Mouse (Mus musculus) thymus, postnatal 25 days (tissue): ENCODE measurements around the gene Steap3.
"Not testable (repeated sequence)": the region's sequence is repeated elsewhere in the genome, so short reads cannot be mapped to it uniquely, and the experiment has no call there.

Experiments
- DNase-seq: peaks from one replicate; pipeline ENCODE4 v3.0.0; 2022

Steap3 gene

DNA sequence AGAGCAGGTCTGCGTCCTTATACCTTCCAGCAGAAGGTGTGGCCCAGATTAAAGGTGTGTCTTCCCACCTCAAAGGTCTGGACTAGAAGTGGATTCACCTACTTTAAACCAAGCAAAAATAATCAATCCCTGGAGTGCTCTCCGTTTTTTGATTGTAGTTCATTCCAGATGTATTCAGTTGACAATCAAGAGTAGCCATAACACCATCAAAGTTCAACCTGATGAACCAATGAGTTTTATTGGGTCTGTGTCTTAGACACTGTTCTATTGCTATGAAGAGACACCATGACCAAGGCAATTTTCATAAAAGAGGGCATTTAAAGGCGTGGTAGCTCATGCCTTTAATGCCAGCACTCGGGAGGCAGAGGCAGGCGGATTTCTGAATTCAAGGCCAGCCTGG is at the start of gene Steap3:
Gene Steap3 (minus strand): TSS at position 101 of the 400 bp plus-strand sequence.
- DNase-seq: no peak

DNA sequence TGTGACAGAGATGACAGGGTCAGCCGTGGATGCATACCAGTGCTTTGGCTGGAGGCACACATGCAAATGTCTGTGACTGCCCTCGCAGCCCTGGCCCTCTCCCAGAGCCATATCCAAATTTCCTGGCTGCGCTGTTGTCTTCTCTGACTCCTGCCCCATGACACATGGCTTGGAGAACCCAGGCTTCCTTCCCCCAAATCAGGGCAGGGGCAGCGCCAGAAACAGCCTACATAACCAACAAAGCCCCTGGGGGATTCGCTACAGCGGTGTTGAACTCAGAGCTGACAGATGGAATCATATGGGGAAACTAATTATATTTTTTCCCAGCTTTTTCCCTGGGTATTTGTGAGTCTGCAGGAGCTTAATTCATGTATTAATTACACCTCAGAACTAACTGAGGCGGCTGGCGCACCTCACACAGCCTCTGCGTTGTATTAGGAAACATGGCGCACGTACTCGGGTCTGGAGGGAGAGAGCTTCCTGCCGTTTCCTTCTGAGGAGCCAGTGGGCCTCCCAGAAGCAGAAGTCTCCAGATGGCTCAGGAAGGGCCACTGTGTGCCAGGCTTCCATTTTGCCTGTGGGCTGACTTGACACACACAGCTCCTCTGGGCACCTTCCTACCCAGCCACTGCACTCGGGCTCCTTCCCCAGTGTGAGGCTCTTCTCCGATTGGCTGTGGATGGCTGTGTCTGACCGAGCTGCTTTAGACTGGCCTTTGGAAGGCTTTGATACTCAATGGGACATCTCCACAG is 48.9 kb upstream of the Steap3 start:
- no peak for DNase-seq

DNA sequence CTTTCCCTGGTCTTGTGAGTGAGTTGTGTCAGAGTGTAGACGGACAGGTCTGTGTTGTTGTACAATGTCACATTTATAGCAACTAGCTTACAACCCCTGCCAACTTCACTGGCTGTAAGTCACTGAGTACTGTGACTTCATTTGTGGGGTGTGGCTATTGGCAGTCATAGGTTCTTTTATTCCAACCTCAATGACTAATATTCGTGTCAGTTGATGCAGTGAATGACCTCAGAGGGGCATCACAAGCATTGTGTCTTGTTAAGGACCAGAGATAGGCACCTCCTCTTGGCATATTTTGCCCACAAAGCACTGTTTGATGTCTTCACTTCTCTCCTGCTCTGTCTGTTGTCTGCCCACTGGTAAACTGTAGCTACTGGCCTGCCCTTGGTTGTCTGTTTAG is 33.3 kb upstream of the Steap3 start:
- DNase-seq: no peak

DNA sequence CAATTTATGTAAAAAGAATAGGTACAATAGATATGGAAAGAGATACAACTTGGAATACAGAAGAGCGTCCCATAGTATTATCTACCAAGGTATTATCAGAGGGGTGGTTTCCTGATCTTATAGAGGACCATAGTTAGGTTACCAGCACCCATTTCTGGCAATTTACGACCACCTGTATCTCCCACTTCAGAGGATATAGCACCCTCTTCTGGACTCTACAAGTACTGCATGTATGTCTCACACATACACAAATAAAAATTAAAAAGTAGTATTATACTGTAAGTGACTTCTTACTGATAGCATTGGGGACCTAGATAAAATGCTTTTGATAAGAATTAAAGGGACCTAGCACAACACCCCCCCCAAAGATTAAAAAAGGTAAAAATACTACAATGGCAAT is 24.4 kb upstream of the Steap3 start:
- no peak for DNase-seq

- no peak for DNase-seq
Observed at GRCm38 (mm10) chr1:120293803-120294202, 21.3 kb upstream of the Steap3 start.

GRCm38 (mm10) chr1:120291709-120292108 is 19.2 kb upstream of the Steap3 start:
- DNase-seq: no peak

GRCm38 (mm10) chr1:120289843-120290242 is 17.3 kb upstream of the Steap3 start:
- no peak for DNase-seq

DNA sequence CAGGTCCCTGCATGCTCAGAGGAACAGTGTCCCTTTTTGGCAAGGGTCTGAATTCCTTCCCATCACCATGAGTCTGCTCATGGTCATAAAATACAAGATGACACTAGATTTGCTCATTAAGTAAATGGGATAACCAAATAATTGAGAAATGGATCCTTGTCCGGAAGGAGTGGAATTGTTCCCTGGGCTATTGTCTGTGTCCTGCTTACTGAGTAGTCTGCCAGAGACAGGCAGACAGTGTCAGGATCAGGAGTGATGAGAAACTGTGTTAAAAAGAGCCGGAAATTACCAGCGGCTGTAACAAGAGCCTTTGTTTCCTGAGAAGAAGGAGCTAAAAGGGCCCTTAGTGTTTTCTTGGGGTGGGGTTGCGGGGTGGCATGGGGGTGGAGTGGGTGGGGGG is 15.2 kb upstream of the Steap3 start:
- no peak for DNase-seq

- DNase-seq: not testable (repeated sequence)
Observed at GRCm38 (mm10) chr1:120276058-120276457, 3.6 kb upstream of the Steap3 start.

DNA sequence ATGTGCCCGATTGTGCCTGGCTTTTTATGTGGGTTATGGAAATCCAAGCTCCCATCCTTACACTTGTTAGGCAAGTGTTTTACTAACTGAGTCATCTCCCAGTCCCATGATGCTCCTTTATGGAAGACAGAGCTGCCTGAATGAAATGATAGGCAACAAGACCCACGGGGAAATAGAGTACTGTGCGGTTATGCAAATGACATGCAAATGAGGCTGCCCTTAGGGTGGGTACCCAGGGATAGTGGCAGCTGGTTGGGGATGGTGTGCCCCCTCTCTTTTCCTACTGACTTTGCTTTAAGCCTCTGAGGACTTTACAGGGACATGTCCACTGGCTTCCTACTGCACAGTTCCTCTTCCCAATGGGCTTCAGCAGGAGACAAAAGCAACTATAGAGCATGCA is 2.7 kb upstream of the Steap3 start:
- DNase-seq: no peak

- no peak for DNase-seq
Observed at GRCm38 (mm10) chr1:120270882-120271281, 1.6 kb downstream of the Steap3 start.

- no peak for DNase-seq
Observed at GRCm38 (mm10) chr1:120270115-120270514, 2.4 kb downstream of the Steap3 start.

DNA sequence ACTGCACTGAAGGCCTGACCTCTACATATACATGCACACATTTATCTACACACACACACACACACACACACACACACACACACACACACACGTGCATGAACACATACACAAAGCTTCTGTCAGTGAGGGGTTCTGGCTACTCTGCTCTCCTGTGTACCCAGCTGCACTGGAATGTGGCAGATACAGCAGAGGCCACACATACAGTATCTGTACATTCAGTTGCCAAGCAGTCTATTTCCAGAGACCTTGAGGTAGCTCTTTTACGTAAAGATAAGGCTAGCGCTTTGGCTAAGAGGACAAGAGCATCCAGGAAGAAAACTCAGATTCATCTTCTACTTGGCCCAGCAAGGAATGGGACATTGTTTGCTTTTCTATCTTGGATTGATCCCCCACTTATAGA is 4.9 kb downstream of the Steap3 start:
- no peak for DNase-seq

GRCm38 (mm10) chr1:120266460-120266859 is 6.0 kb downstream of the Steap3 start:
- no peak for DNase-seq

- peak; percentile 59 for DNase-seq
Observed at GRCm38 (mm10) chr1:120264861-120265686, 7.4 kb downstream of the Steap3 start.

DNA sequence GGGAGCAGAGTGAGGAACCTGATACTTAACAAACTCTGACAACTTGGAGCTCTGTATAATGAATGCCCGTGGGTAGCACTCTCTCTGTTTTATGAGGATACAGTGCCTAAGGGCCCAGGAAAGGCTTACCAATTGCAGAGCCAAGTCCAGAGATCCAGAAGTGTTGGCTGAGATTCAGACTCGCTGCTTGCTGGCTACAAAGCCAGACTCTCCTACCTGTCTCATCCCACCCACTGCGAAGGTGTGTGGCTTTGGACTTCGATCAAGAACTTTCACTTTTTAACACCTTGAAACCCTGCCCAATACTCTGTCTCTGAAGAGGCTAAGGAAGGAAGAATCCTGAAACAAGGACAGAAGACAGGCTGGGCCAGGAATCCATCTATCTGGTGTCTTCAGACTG is 9.3 kb downstream of the Steap3 start:
- no peak for DNase-seq

DNA sequence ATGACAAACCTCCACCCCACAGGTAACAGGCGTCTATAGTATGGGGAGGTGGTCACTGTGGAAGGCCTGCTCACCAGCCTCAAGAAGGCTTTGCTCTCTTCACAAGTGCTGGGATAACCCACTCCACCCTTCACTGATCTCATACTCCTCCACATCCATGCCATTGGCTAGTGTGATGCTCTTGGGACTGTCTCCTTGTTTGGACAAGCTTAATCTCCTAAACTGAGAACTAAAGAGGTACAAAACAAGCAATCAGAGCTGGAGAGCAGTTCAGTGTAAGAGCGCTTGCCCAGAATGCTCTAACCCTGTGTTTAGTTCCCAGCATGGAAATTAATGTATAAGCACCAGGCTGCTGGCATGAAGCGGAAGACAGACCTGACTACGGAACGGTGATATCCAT is 11.3 kb downstream of the Steap3 start:
- no peak for DNase-seq

GRCm38 (mm10) chr1:120259249-120259648 is 13.3 kb downstream of the Steap3 start:
- DNase-seq: no peak

GRCm38 (mm10) chr1:120258744-120259143 is 13.8 kb downstream of the Steap3 start:
- DNase-seq: no peak

- DNase-seq: no peak
Observed at GRCm38 (mm10) chr1:120258245-120258644, 14.3 kb downstream of the Steap3 start.

DNA sequence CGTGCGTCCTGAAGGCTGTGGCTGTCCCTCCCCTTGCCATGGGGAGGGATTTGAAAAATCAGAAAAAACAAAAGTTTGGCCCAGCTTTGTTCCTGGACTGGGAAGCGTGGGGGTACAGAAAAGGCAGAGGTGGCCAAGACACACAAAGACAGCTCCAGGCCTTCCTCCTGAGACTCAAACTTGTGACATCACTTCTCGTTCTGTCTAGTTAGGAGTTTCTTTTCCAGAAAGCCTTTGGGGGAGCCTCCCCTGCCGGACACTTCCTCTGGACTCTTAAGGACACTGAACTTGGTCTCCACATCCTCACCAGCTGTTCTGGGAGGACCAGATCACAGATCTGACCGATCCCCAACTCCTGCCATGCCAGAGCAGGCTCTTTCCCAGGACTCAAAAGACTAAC is 18.8 kb downstream of the Steap3 start:
- no peak for DNase-seq

- no peak for DNase-seq
Observed at GRCm38 (mm10) chr1:120252519-120253160, 19.9 kb downstream of the Steap3 start.

GRCm38 (mm10) chr1:120251193-120251592 is 21.3 kb downstream of the Steap3 start:
- no peak for DNase-seq

- no peak for DNase-seq
Observed at GRCm38 (mm10) chr1:120250586-120250985, 21.9 kb downstream of the Steap3 start.
